Mouse (Mus musculus): ENCODE data around the gene Cltb.

Gene Cltb

GRCm38 (mm10) chr13:54593617-54594016 is 17.5 kb downstream of the Cltb start:
- DNase-seq, result no peak

GRCm38 (mm10) chr13:54591776-54592356 is 19.3 kb downstream of the Cltb start:
- no peak for DNase-seq

- DNase-seq, result peak; percentile 99
These were observed 20.9 kb downstream of the Cltb start, which contains the start of the genes Nop16 and Higd2a for GRCm38 (mm10) chr13:54589996-54590951. TSS of gene Nop16 (minus strand) at chr13:54590090. TSS of gene Higd2a (plus strand) at chr13:54590207.

- no peak for DNase-seq
These were observed 21.6 kb downstream of the Cltb start for GRCm38 (mm10) chr13:54589414-54589995.

- no peak for DNase-seq
These were observed 25.3 kb downstream of the Cltb start for GRCm38 (mm10) chr13:54585831-54586230.

- DNase-seq, result no peak
These were observed 28.3 kb downstream of the Cltb start for GRCm38 (mm10) chr13:54582860-54583259.

GRCm38 (mm10) chr13:54582126-54582525 is 29.0 kb downstream of the Cltb start:
- DNase-seq, result no peak

- DNase-seq, result no peak
These were observed 29.8 kb downstream of the Cltb start for GRCm38 (mm10) chr13:54581385-54581784.

- no peak for DNase-seq
These were observed 33.3 kb downstream of the Cltb start for GRCm38 (mm10) chr13:54577652-54578507.

GRCm38 (mm10) chr13:54575489-54575888 is 35.7 kb downstream of the Cltb start:
- no peak for DNase-seq

- DNase-seq, result peak; percentile 81
These were observed 36.2 kb downstream of the Cltb start, which contains the start of gene Arl10 for GRCm38 (mm10) chr13:54574854-54575481. TSS of gene Arl10 (plus strand) at chr13:54575015.

- no peak for DNase-seq
These were observed 38.5 kb downstream of the Cltb start for GRCm38 (mm10) chr13:54572621-54573020.

GRCm38 (mm10) chr13:54571637-54572036 is 39.5 kb downstream of the Cltb start:
- DNase-seq, result no peak

GRCm38 (mm10) chr13:54570736-54571135 is 40.4 kb downstream of the Cltb start:
- no peak for DNase-seq

GRCm38 (mm10) chr13:54569282-54569681 is 41.9 kb downstream of the Cltb start:
- DNase-seq, result no peak

GRCm38 (mm10) chr13:54568380-54568779 is 42.8 kb downstream of the Cltb start:
- DNase-seq, result no peak

GRCm38 (mm10) chr13:54565594-54566345 is 45.4 kb downstream of the Cltb start:
- peak; percentile 66 for DNase-seq

GRCm38 (mm10) chr13:54565201-54565581 is 46.0 kb downstream of the Cltb start, which contains the start of gene 4833439L19Rik:
TSS of gene 4833439L19Rik (minus strand) at chr13:54565435.
- DNase-seq, result peak; percentile 95

GRCm38 (mm10) chr13:54564232-54565200 is 46.6 kb downstream of the Cltb start:
- DNase-seq, result no peak

- DNase-seq, result no peak
These were observed 48.6 kb downstream of the Cltb start for GRCm38 (mm10) chr13:54562562-54562961.
